Mouse (Mus musculus) mesoderm, embryonic 11.5 days (tissue): Measurements from ENCODE around the gene Manba.
A peak's percentile ranks its signal among the peaks of the same experiment; 100 is the strongest.
"Not testable (repeated sequence)": the region's sequence is repeated elsewhere in the genome, so short reads cannot be mapped to it uniquely, and the experiment has no call there.

Experiments
- DNase-seq: peaks from one replicate; pipeline ENCODE4 v3.0.0-alpha.2; 2012; ENCODE audit warnings: low read depth, low spot score

Gene Manba

GRCm38 (mm10) chr3:135485128-135485899, at the start of gene Manba:
Manba (plus strand) TSS chr3:135485611.
- DNase-seq = peak; percentile 66

- no peak for DNase-seq
These were observed 48.4 kb upstream of the Manba start for GRCm38 (mm10) chr3:135436901-135437616.

- DNase-seq = peak; percentile 99
These were observed 47.5 kb upstream of the Manba start, which contains the start of gene Ube2d3 for GRCm38 (mm10) chr3:135437758-135438495. Ube2d3 (plus strand) TSS chr3:135438149.

- peak; percentile 91 for DNase-seq
These were observed 46.9 kb upstream of the Manba start for GRCm38 (mm10) chr3:135438531-135438912.

GRCm38 (mm10) chr3:135438913-135439531, 46.4 kb upstream of the Manba start:
- peak; percentile 78 for DNase-seq

GRCm38 (mm10) chr3:135439651-135440050, 45.8 kb upstream of the Manba start:
- DNase-seq = no peak

- peak; percentile 33 for DNase-seq
These were observed 45.2 kb upstream of the Manba start for GRCm38 (mm10) chr3:135440221-135440620.

GRCm38 (mm10) chr3:135440621-135441020, 44.8 kb upstream of the Manba start:
- DNase-seq = no peak

- DNase-seq = no peak
These were observed 40.5 kb upstream of the Manba start for GRCm38 (mm10) chr3:135444930-135445329.

- DNase-seq = no peak
These were observed 26.4 kb upstream of the Manba start for GRCm38 (mm10) chr3:135458981-135459380.

GRCm38 (mm10) chr3:135468402-135468801, 17.0 kb upstream of the Manba start:
- no peak for DNase-seq

- no peak for DNase-seq
These were observed 16.3 kb upstream of the Manba start for GRCm38 (mm10) chr3:135469146-135469545.

- DNase-seq = no peak
These were observed 15.4 kb upstream of the Manba start for GRCm38 (mm10) chr3:135469974-135470373.

- DNase-seq = no peak
These were observed 14.6 kb upstream of the Manba start for GRCm38 (mm10) chr3:135470823-135471222.

GRCm38 (mm10) chr3:135475025-135475424, 10.4 kb upstream of the Manba start:
- no peak for DNase-seq

- DNase-seq = no peak
These were observed 9.1 kb upstream of the Manba start for GRCm38 (mm10) chr3:135476286-135476685.

GRCm38 (mm10) chr3:135476977-135477376, 8.4 kb upstream of the Manba start:
- DNase-seq = no peak

GRCm38 (mm10) chr3:135479090-135479489, 6.3 kb upstream of the Manba start:
- not testable (repeated sequence) for DNase-seq

- DNase-seq = no peak
These were observed 4.6 kb upstream of the Manba start for GRCm38 (mm10) chr3:135480767-135481166.

GRCm38 (mm10) chr3:135481608-135482007, 3.8 kb upstream of the Manba start:
- no peak for DNase-seq

- DNase-seq = not testable (repeated sequence)
These were observed 761 bp upstream of the Manba start for GRCm38 (mm10) chr3:135484650-135485049.

- no peak for DNase-seq
These were observed 460 bp downstream of the Manba start for GRCm38 (mm10) chr3:135485900-135486241.
